Mouse (Mus musculus) heart, postnatal 36 days (tissue): ENCODE results near the gene Actl6b. TPM values are rescaled to one million over a fixed set of nuclear protein-coding genes. Genes with fewer than 3 reads are reported as not detected.
"Not testable (repeated sequence)": the region's sequence is repeated elsewhere in the genome, so short reads cannot be mapped to it uniquely, and the experiment has no call there.

Experiments
- DNase-seq, 2 experiments: peaks; one replicate each; pipeline ENCODE4 v3.0.0; 2021 to 2022
- intact Hi-C: fragments of 180-260 bp; cut with DNase I; formaldehyde crosslinking; loops from one replicate; pipeline ENCODE4 v1.15.1; 2025
- total RNA-seq, 2 experiments: library from RNA; stranded (reverse); gene quantifications; 2 replicates each; pipeline ENCODE4 v1.2.3; 2021

Gene Actl6b
- total RNA-seq, 2 experiments from 2014 or later: not detected

GRCm38 (mm10) chr5:137597625-137598024 is 44.3 kb downstream of the Actl6b start:
- intact Hi-C loops: no loop called here
- DNase-seq: no peak

GRCm38 (mm10) chr5:137598100-137598826 is 44.9 kb downstream of the Actl6b start:
- DNase-seq: no peak
- intact Hi-C loops: no loop called here

GRCm38 (mm10) chr5:137599600-137599999 is 46.3 kb downstream of the Actl6b start:
- no peak for DNase-seq
- intact Hi-C loops: no loop called here

GRCm38 (mm10) chr5:137600281-137600618 is 46.9 kb downstream of the Actl6b start:
- intact Hi-C loops: loop anchor here (2.0 to 5.0 kb wide), 2 partner anchors 67 to 142 kb away; partner anchors contain the start of genes Epo, Gnb2 and Nyap1
- DNase-seq: no peak

- intact Hi-C loops: loop anchor here (1.0 to 5.0 kb wide), 3 partner anchors 27 to 142 kb away; partner anchors contain the start of genes Epo, Gnb2 and Nyap1
- DNase-seq: peak; percentile 97 to 98
These were observed 47.5 kb downstream of the Actl6b start, which contains the start of gene Mospd3 for GRCm38 (mm10) chr5:137600619-137601364. Mospd3 (minus strand) TSS chr5:137601058.

- DNase-seq: peak; percentile 47 to 48
- intact Hi-C loops: loop anchor here (1.0 to 5.0 kb wide), 3 partner anchors 26 to 141 kb away; partner anchors contain the start of genes Epo, Gnb2 and Nyap1
These were observed 48.0 kb downstream of the Actl6b start for GRCm38 (mm10) chr5:137601365-137601729.

GRCm38 (mm10) chr5:137607860-137608653 is 54.7 kb downstream of the Actl6b start:
- no peak for DNase-seq
- intact Hi-C loops: no loop called here

GRCm38 (mm10) chr5:137608654-137609190 is 55.4 kb downstream of the Actl6b start:
- intact Hi-C loops: no loop called here

GRCm38 (mm10) chr5:137609292-137609691 is 56.0 kb downstream of the Actl6b start:
- DNase-seq: no peak
- intact Hi-C loops: no loop called here

More at GRCm38 (mm10) chr5:137608654-137609190, 55.4 kb downstream of the Actl6b start:
- DNase-seq: no peak

GRCm38 (mm10) chr5:137610056-137610455 is 56.7 kb downstream of the Actl6b start:
- intact Hi-C loops: no loop called here
- DNase-seq: no peak

GRCm38 (mm10) chr5:137610548-137611244 is 57.4 kb downstream of the Actl6b start:
- DNase-seq: peak; percentile 72 to 79
- intact Hi-C loops: no loop called here

GRCm38 (mm10) chr5:137611245-137611602 is 57.9 kb downstream of the Actl6b start:
- DNase-seq: peak; percentile 59 to 71

GRCm38 (mm10) chr5:137613076-137613475 is 59.8 kb downstream of the Actl6b start:
- peak in 1 of 2 experiments; percentile 11 for DNase-seq
- intact Hi-C loops: no loop called here

More at GRCm38 (mm10) chr5:137611245-137611602, 57.9 kb downstream of the Actl6b start:
- intact Hi-C loops: no loop called here

- DNase-seq: peak in 1 of 2 experiments; percentile 27
- intact Hi-C loops: no loop called here
These were observed 60.2 kb downstream of the Actl6b start, which contains the start of gene Pcolce for GRCm38 (mm10) chr5:137613550-137613949. Pcolce (minus strand) TSS chr5:137613784.

- intact Hi-C loops, DNase-seq: not testable (repeated sequence)
These were observed 61.6 kb downstream of the Actl6b start for GRCm38 (mm10) chr5:137614921-137615320.

GRCm38 (mm10) chr5:137615347-137615746 is 62.0 kb downstream of the Actl6b start:
- no peak for DNase-seq
- intact Hi-C loops: no loop called here
